Mouse (Mus musculus) limb, embryonic 14.5 days (tissue): ENCODE results near the gene Rxra. TPM values are rescaled to one million over a fixed set of nuclear protein-coding genes. Genes with fewer than 3 reads are reported as not detected.

Experiments used
- ATAC-seq: fragments of 200-750 bp; cut with Nextera tagmentation; 2 replicates; pipeline ENCODE4 v1.8.0; 2017; ENCODE audit warnings: low read depth, moderate number of reproducible peaks, moderate TSS enrichment; ENCODE audit not compliant: low FRiP score
- DNase-seq: peaks from one replicate; pipeline ENCODE4 v3.0.0-alpha.2; 2015; ENCODE audit warnings: low spot score
- H3K27ac ChIP-seq: fragments of 300-500 bp; sonication (generic); replicated peaks from 2 replicates; pipeline ENCODE4 v1.5.1; 2014; ENCODE audit warnings: low read depth, mild to moderate bottlenecking, low read length, moderate library complexity, mixed read lengths
- H3K27me3 ChIP-seq: fragments of 300-500 bp; sonication (generic); 2 replicates; pipeline ENCODE4 v1.6.1; 2014; ENCODE audit warnings: low read length, mixed read lengths; ENCODE audit not compliant: control insufficient read depth, insufficient read depth
- H3K36me3 ChIP-seq: fragments of 300-500 bp; sonication (generic); 2 replicates; pipeline ENCODE4 v1.6.1; 2014; ENCODE audit warnings: mild to moderate bottlenecking, low read length, moderate library complexity, mixed read lengths; ENCODE audit not compliant: control insufficient read depth, insufficient read depth
- H3K4me1 ChIP-seq: fragments of 300-500 bp; sonication (generic); 2 replicates; pipeline ENCODE4 v1.6.1; 2014; ENCODE audit warnings: antibody characterized with exemption, low read length, mixed read lengths; ENCODE audit not compliant: control insufficient read depth, insufficient read depth
- H3K4me2 ChIP-seq: fragments of 300-500 bp; sonication (generic); replicated peaks from 2 replicates; pipeline ENCODE4 v1.6.1; 2014; ENCODE audit warnings: low read depth, mild to moderate bottlenecking, low read length, moderate library complexity; ENCODE audit not compliant: severe bottlenecking
- H3K4me3 ChIP-seq: fragments of 300-500 bp; sonication (generic); replicated peaks from 2 replicates; pipeline ENCODE4 v1.5.1; 2014; ENCODE audit warnings: low read length
- H3K9ac ChIP-seq: fragments of 300-500 bp; sonication (generic); 2 replicates; pipeline ENCODE4 v1.6.1; 2014; ENCODE audit warnings: mild to moderate bottlenecking, low read depth, low read length, moderate library complexity; ENCODE audit not compliant: severe bottlenecking
- H3K9me3 ChIP-seq: fragments of 300-500 bp; sonication (generic); 2 replicates; pipeline ENCODE4 v1.6.1; 2016; ENCODE audit warnings: low read length; ENCODE audit not compliant: control insufficient read depth
- POLR2A ChIP-seq: fragments of 200-500 bp; IDR thresholded peaks from 2 replicates; pipeline ENCODE4 v1.8.0; 2012; ENCODE audit warnings: inconsistent platforms, mild to moderate bottlenecking, moderate library complexity, borderline replicate concordance; ENCODE audit not compliant: insufficient read depth, insufficient read length; ENCODE audit errors: extremely low read depth
- WGBS: fragments of 180-500 bp; shearing (Covaris S2); extraction: QIAGEN DNeasy Blood & Tissue Kit; methylation state at CpG from one replicate; pipeline ENCODE4 v1.1.7; 2014; 5-methylcytosine and 5-hydroxymethylcytosine counted together
- polyA plus RNA-seq, 2 experiments: library from polyadenylated mRNA; depleted of rRNA in 1 of 2; stranded (reverse) in 1 of 2; unstranded in 1 of 2; fragments of >200 nt; fragmentation: Nextera tagmentation in 1 of 2; extraction: Ambion mirVana in 1 of 2; gene quantifications; 2 replicates each; pipeline versions ENCODE4 v1.2.1 to v1.2.3; 2012 to 2014

Gene Rxra
- polyA plus RNA-seq, 2 experiments: 13.8 to 56.8 TPM

DNA sequence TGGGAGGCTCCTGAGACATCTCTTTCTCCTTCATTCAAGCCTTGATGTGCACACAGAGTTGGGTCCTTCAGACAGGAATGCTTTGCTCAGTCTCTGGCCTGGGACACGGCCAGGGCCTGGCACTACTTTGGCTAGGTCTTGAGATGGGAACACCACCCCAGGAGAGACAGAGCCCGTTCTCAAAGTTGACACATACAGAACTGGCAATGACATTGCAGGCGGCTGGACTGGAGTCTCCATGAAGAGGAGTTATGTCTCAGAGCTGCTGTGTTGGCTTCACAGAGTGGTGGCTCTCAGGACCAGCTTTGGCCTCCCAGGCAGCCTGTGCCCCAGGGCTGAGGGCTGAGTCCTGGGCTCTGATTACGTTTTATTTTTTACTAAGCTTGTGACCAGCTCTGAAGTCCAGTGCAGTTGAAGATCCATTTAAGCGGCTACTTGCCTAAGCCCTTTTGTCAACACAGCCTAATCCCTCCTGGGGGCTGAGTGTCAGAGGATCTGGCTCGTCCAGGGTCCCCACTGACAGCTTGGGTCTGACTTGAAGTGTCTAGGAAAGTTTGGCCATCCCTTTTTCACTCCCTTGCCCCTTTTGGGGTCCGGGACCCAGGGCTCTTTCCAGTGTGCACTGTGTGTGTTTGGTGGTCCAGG is 2.7 kb downstream of the Rxra start:
- H3K4me3 ChIP-seq: peak overlapping the region; percentile 90
- no peak for TF ChIP-seq POLR2A
- no peaks in the 10 kb centered on the region for H3K36me3 ChIP-seq
- ATAC-seq: no peak
- H3K4me2 ChIP-seq: peak overlapping the region; percentile 92
- H3K27ac ChIP-seq: peak overlapping the region; percentile 58; the same call in 1 of the 2 replicates
- peaks cover 56% of the 10 kb centered on the region for H3K4me1 ChIP-seq
- H3K27me3 ChIP-seq: no peaks in the 10 kb centered on the region
- WGBS: 42% methylated on average over 7 of the region's 7 CpGs
- peak overlapping the region; percentile 96 for H3K9ac ChIP-seq
- no peak for DNase-seq
- H3K9me3 ChIP-seq: no peaks in the 10 kb centered on the region

DNA sequence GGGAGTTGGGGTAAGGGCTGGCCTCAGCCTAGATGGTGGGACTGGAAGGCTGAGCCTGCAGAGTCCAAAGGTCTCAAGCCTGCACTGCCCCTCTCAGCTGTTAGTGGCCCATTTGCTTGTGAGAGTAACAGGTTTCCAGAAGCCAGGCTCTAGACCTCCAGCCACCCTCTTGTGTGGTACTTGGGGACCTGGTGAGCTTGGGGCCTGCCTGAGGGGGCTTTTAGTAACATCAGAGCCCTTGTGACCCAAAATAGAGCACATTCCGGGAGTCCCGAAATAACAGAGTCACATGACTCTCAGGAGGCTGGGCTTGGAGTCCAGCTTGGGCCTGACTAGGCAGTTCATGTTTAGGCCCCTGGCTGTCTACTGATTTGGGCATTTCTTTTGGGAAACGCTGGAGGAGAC is 3.4 kb downstream of the Rxra start:
- Histone ChIP-seq H3K27me3 (no peaks in the 10 kb centered on the region), H3K4me1 (peaks cover 63% of the 10 kb centered on the region), H3K4me2 (peak overlapping the region; percentile 92), H3K9ac (peak overlapping the region; percentile 96), H3K27ac (peak overlapping the region; percentile 58), H3K9me3 (no peaks in the 10 kb centered on the region), H3K36me3 (no peaks in the 10 kb centered on the region), H3K4me3 (peak overlapping the region; percentile 90; the same call in 1 of the 2 replicates)
- no peak for DNase-seq
- ATAC-seq: 0 out of 2 replicates have a peak, but pooled peaks have one; percentile 27
- 17% methylated on average over 3 of the region's 3 CpGs for WGBS
- TF ChIP-seq POLR2A: no peak

- Histone ChIP-seq H3K9me3 (no peaks in the 10 kb centered on the region), H3K9ac (peak overlapping the region; percentile 96; the same call in 1 of the 2 replicates), H3K4me3 (peak overlapping the region; percentile 90; the same call in 1 of the 2 replicates)
These were observed 3.8 kb downstream of the Rxra start for GRCm38 (mm10) chr2:27680058-27680457.

GRCm38 (mm10) chr2:27680595-27680994 is 4.4 kb downstream of the Rxra start:
- WGBS: 69% methylated on average over 4 of the region's 4 CpGs
- peak overlapping the region; percentile 96; the same call in 1 of the 2 replicates for H3K9ac ChIP-seq

More at GRCm38 (mm10) chr2:27680058-27680457, 3.8 kb downstream of the Rxra start:
- Histone ChIP-seq H3K4me1 (peaks cover 67% of the 10 kb centered on the region), H3K36me3 (no peaks in the 10 kb centered on the region), H3K4me2 (peak overlapping the region; percentile 92), H3K27ac (peak overlapping the region; percentile 58), H3K27me3 (no peaks in the 10 kb centered on the region)
- 53% methylated on average over 6 of the region's 6 CpGs for WGBS
- ATAC-seq: peak; percentile 19; the same call in 1 of the 2 replicates
- DNase-seq: no peak
- TF ChIP-seq POLR2A: no peak

GRCm38 (mm10) chr2:27681426-27681825 is 5.2 kb downstream of the Rxra start:
- 0 out of 2 replicates have a peak overlapping the region, but pooled peaks have one; percentile 3 for H3K27ac ChIP-seq
- 80% methylated on average over 4 of the region's 4 CpGs for WGBS
- peak overlapping the region; percentile 28; the same call in 1 of the 2 replicates for H3K9ac ChIP-seq
- no peaks in the 10 kb centered on the region for H3K9me3 ChIP-seq
- no peaks in the 10 kb centered on the region for H3K27me3 ChIP-seq
- no peak overlapping the region for H3K4me2 ChIP-seq
- no peak overlapping the region for H3K4me3 ChIP-seq
- TF ChIP-seq POLR2A: no peak
- ATAC-seq (no peak), DNase-seq (no peak)
- H3K4me1 ChIP-seq: peaks cover 79% of the 10 kb centered on the region
- no peaks in the 10 kb centered on the region for H3K36me3 ChIP-seq

More at GRCm38 (mm10) chr2:27680595-27680994, 4.4 kb downstream of the Rxra start:
- Histone ChIP-seq H3K9me3 (no peaks in the 10 kb centered on the region), H3K4me2 (peak overlapping the region; percentile 92), H3K4me1 (peaks cover 72% of the 10 kb centered on the region), H3K36me3 (no peaks in the 10 kb centered on the region), H3K27ac (no peak overlapping the region), H3K4me3 (no peak overlapping the region), H3K27me3 (no peaks in the 10 kb centered on the region)
- ATAC-seq: no peak
- DNase-seq: no peak
- no peak for TF ChIP-seq POLR2A
